ENCODE assay signal across 18 mouse cellular contexts in genomic region chr5:149332787-149333186, GRCm38 (mm10).
A peak's percentile ranks its signal among the peaks of the same experiment; 100 is the strongest.
DNase-seq lines count a peak whose midpoint lies in the region; ATAC-seq and TF ChIP-seq lines count a peak whose summit lies in the region.
"Had no signal": no experiment of that assay in that cellular context is flagged by ENCODE, and none has a peak within 500 bp of the region (broad histone marks: within the 10 kb centered on the region; RNA-seq: fewer than 3 reads in every experiment).

No protein-coding gene starts in this region.

- H3K9me3 ChIP-seq in kidney, embryonic 16.5 days (ENCODE audit: low read length) = no peaks in the 10 kb centered on the region
- no peaks in the 10 kb centered on the region for H3K9me3 ChIP-seq in intestine, embryonic 16.5 days (ENCODE audit: control insufficient read depth, low read length)
- H3K9me3 ChIP-seq in liver, embryonic 12.5 days (replicated peaks) = no peaks in the 10 kb centered on the region
- H3K9me3 ChIP-seq: forebrain, embryonic 13.5 days; lung, embryonic 15.5 days; midbrain, embryonic 13.5 days; neural tube, embryonic 13.5 days had no signal

- peaks cover 43% of the 10 kb centered on the region for H3K4me1 ChIP-seq in kidney, embryonic 16.5 days (ENCODE audit: insufficient read depth, low read length)
- peaks cover 10% of the 10 kb centered on the region; the same call in 1 of the 2 replicates for H3K4me1 ChIP-seq in kidney, adult 2 months (ENCODE audit: control insufficient read depth, insufficient read depth, low read length)
- peaks cover 15% of the 10 kb centered on the region for H3K4me1 ChIP-seq in intestine, embryonic 16.5 days (ENCODE audit: control insufficient read depth, insufficient read depth, low read length)
- H3K4me1 ChIP-seq in liver, embryonic 12.5 days = peaks cover 28% of the 10 kb centered on the region

- no peak for DNase-seq in kidney, adult 2 months
- DNase-seq in adrenal gland, postnatal 36 days = no peak
- DNase-seq: adrenal gland, adult 8-10 months; cerebellum, adult 11 months; cerebellum, postnatal 14 days; gastrocnemius, postnatal 14 days; heart, adult 18-20 months; kidney, postnatal 25 days; left cerebral cortex, postnatal 4 days had no signal

- H3K27ac ChIP-seq in kidney, embryonic 16.5 days (ENCODE audit: low read length) = peak overlapping the region; percentile 87
- H3K27ac ChIP-seq in kidney, adult 2 months (ENCODE audit: insufficient read depth, low read depth, low read length) = no peak overlapping the region
- no peak overlapping the region for H3K27ac ChIP-seq in intestine, embryonic 16.5 days (ENCODE audit: low read length)
- H3K27ac ChIP-seq in liver, embryonic 12.5 days = peak overlapping the region; percentile 59; the same call in 1 of the 2 replicates
- H3K27ac ChIP-seq: forebrain, embryonic 13.5 days; midbrain, embryonic 13.5 days; neural tube, embryonic 13.5 days had no signal

- TF ChIP-seq POLR2A in kidney, adult 2 months (IDR thresholded peaks at IDR 0.05; ENCODE audit: low read depth, low read length) = no peak

- H3K9ac ChIP-seq in kidney, embryonic 16.5 days (replicated peaks; ENCODE audit: low read length) = no peak overlapping the region
- no peak overlapping the region for H3K9ac ChIP-seq in intestine, embryonic 16.5 days (ENCODE audit: low read depth, low read length)
- H3K9ac ChIP-seq in liver, embryonic 12.5 days = no peak overlapping the region
- H3K9ac ChIP-seq: forebrain, embryonic 13.5 days; lung, embryonic 15.5 days; midbrain, embryonic 13.5 days; neural tube, embryonic 13.5 days had no signal

- no peaks in the 10 kb centered on the region for H3K36me3 ChIP-seq in kidney, embryonic 16.5 days (ENCODE audit: insufficient read depth, low read length)
- H3K36me3 ChIP-seq in kidney, adult 2 months (ENCODE audit: control insufficient read depth, insufficient read depth, low read length) = no peaks in the 10 kb centered on the region
- H3K36me3 ChIP-seq in intestine, embryonic 16.5 days (ENCODE audit: control insufficient read depth, insufficient read depth, low read length) = no peaks in the 10 kb centered on the region
- H3K36me3 ChIP-seq in liver, embryonic 12.5 days = no peaks in the 10 kb centered on the region
- H3K36me3 ChIP-seq: lung, embryonic 15.5 days; midbrain, embryonic 13.5 days; neural tube, embryonic 13.5 days had no signal

- no peak overlapping the region for H3K4me2 ChIP-seq in kidney, embryonic 16.5 days (replicated peaks; ENCODE audit: low read depth, low read length)
- H3K4me2 ChIP-seq in intestine, embryonic 16.5 days (ENCODE audit: low read depth, low read length) = no peak overlapping the region
- no peak overlapping the region for H3K4me2 ChIP-seq in liver, embryonic 12.5 days
- H3K4me2 ChIP-seq: forebrain, embryonic 13.5 days; lung, embryonic 15.5 days; midbrain, embryonic 13.5 days; neural tube, embryonic 13.5 days had no signal

- no peak for TF ChIP-seq CTCF in kidney, adult 2 months (conservative IDR thresholded peaks at IDR 0.05; ENCODE audit: insufficient read depth, insufficient read length, low read depth, low read length)

- H3K27me3 ChIP-seq in kidney, embryonic 16.5 days (ENCODE audit: insufficient read depth, low read length) = no peaks in the 10 kb centered on the region
- H3K27me3 ChIP-seq in kidney, adult 2 months (replicated peaks; ENCODE audit: control insufficient read depth, insufficient read depth, low read length) = no peaks in the 10 kb centered on the region
- no peaks in the 10 kb centered on the region for H3K27me3 ChIP-seq in intestine, embryonic 16.5 days (replicated peaks; ENCODE audit: control insufficient read depth, insufficient read depth, low read length)
- H3K27me3 ChIP-seq in liver, embryonic 12.5 days (replicated peaks) = no peaks in the 10 kb centered on the region; the same call in 1 of the 2 replicates
- H3K27me3 ChIP-seq: forebrain, embryonic 13.5 days; lung, embryonic 15.5 days; midbrain, embryonic 13.5 days; neural tube, embryonic 13.5 days had no signal

- no peak for ATAC-seq in kidney, embryonic 16.5 days (ENCODE audit: low FRiP score, low TSS enrichment)
- ATAC-seq in intestine, embryonic 16.5 days = peak; percentile 29; the same call in 1 of the 2 replicates
- ATAC-seq in liver, embryonic 12.5 days = peak; percentile 73
- no peak for ATAC-seq in cerebellum, adult (ENCODE audit: insufficient number of reproducible peaks, low FRiP score, low TSS enrichment)
- no peak for ATAC-seq in monocyte, adult 5-6 weeks (replicated peaks; ENCODE audit: insufficient number of reproducible peaks, low FRiP score, low TSS enrichment, poor library complexity, severe bottlenecking)
- ATAC-seq: forebrain, embryonic 13.5 days; midbrain, embryonic 13.5 days had no signal

- 79% methylated on average over 4 of the region's 4 CpGs for WGBS in kidney, embryonic 16.5 days
- WGBS in kidney, adult 2 months = 97% methylated on average over 4 of the region's 4 CpGs
- WGBS in intestine, embryonic 16.5 days = 68% methylated on average over 4 of the region's 4 CpGs
- 29% methylated on average over 4 of the region's 4 CpGs for WGBS in liver, embryonic 12.5 days (ENCODE audit: insufficient replicate concordance)

- no peak overlapping the region for H3K4me3 ChIP-seq in kidney, embryonic 16.5 days (ENCODE audit: low read length)
- no peak overlapping the region for H3K4me3 ChIP-seq in kidney, adult 2 months (ENCODE audit: insufficient read depth, low read depth, low read length)
- H3K4me3 ChIP-seq in intestine, embryonic 16.5 days (ENCODE audit: low read length) = no peak overlapping the region
- no peak overlapping the region for H3K4me3 ChIP-seq in liver, embryonic 12.5 days
- H3K4me3 ChIP-seq: forebrain, embryonic 13.5 days; lung, embryonic 15.5 days; midbrain, embryonic 13.5 days; neural tube, embryonic 13.5 days had no signal

Comparison
In these comparisons a context has a peak if more than half of its experiments do, and no peak if none do; other contexts are left out.
1. H3K27ac ChIP-seq: peak in kidney, embryonic 16.5 days (single experiment) and liver, embryonic 12.5 days (single experiment); none in kidney, adult 2 months (single experiment) and intestine, embryonic 16.5 days (single experiment).
2. ATAC-seq: peak in intestine, embryonic 16.5 days (single experiment) and liver, embryonic 12.5 days (single experiment); none in kidney, embryonic 16.5 days (single experiment), cerebellum, adult (single experiment) and monocyte, adult 5-6 weeks (single experiment).